Mouse (Mus musculus) hindbrain, embryonic 12.5 days (tissue): ENCODE results near the gene Lmntd1. TPM values are rescaled to one million over a fixed set of nuclear protein-coding genes. Genes with fewer than 3 reads are reported as not detected.

ENCODE experiments used
- ATAC-seq: fragments of 200-750 bp; cut with Nextera tagmentation; 2 replicates; pipeline ENCODE4 v1.8.0; 2017; ENCODE audit warnings: moderate TSS enrichment; ENCODE audit not compliant: low FRiP score
- H3K27ac ChIP-seq: fragments of 300-500 bp; sonication (generic); 2 replicates; pipeline ENCODE4 v1.5.1; 2016; ENCODE audit warnings: mild to moderate bottlenecking
- H3K27me3 ChIP-seq: fragments of 300-500 bp; sonication (generic); 2 replicates; pipeline ENCODE4 v1.6.1; 2016; ENCODE audit warnings: mild to moderate bottlenecking
- H3K36me3 ChIP-seq: fragments of 300-500 bp; sonication (generic); 2 replicates; pipeline ENCODE4 v1.6.1; 2016; ENCODE audit warnings: mild to moderate bottlenecking
- H3K4me1 ChIP-seq: fragments of 300-500 bp; sonication (generic); 2 replicates; pipeline ENCODE4 v1.6.1; 2016
- H3K4me2 ChIP-seq: fragments of 300-500 bp; sonication (generic); replicated peaks from 2 replicates; pipeline ENCODE4 v1.6.1; 2016; ENCODE audit warnings: mild to moderate bottlenecking
- H3K4me3 ChIP-seq: fragments of 300-500 bp; sonication (generic); 2 replicates; pipeline ENCODE4 v1.5.1; 2016; ENCODE audit warnings: mild to moderate bottlenecking
- H3K9ac ChIP-seq: fragments of 300-500 bp; sonication (generic); 2 replicates; pipeline ENCODE4 v1.6.1; 2016; ENCODE audit warnings: mild to moderate bottlenecking, moderate library complexity
- H3K9me3 ChIP-seq: fragments of 300-500 bp; sonication (generic); replicated peaks from 2 replicates; pipeline ENCODE4 v1.6.1; 2016; ENCODE audit warnings: mild to moderate bottlenecking
- WGBS: fragments of 180-500 bp; shearing (Covaris S2); methylation state at CpG from one replicate; pipeline ENCODE4 v1.1.7; 2016; 5-methylcytosine and 5-hydroxymethylcytosine counted together
- polyA plus RNA-seq: library from polyadenylated mRNA; unstranded; fragments of >200 nt; fragmentation: Nextera tagmentation; extraction: Ambion mirVana; gene quantifications from 2 replicates; pipeline ENCODE4 v1.2.1, GENCODE M21; 2016

Lmntd1 gene
- polyA plus RNA-seq, 1 experiment from 2014 or later = 0.58 TPM

DNA sequence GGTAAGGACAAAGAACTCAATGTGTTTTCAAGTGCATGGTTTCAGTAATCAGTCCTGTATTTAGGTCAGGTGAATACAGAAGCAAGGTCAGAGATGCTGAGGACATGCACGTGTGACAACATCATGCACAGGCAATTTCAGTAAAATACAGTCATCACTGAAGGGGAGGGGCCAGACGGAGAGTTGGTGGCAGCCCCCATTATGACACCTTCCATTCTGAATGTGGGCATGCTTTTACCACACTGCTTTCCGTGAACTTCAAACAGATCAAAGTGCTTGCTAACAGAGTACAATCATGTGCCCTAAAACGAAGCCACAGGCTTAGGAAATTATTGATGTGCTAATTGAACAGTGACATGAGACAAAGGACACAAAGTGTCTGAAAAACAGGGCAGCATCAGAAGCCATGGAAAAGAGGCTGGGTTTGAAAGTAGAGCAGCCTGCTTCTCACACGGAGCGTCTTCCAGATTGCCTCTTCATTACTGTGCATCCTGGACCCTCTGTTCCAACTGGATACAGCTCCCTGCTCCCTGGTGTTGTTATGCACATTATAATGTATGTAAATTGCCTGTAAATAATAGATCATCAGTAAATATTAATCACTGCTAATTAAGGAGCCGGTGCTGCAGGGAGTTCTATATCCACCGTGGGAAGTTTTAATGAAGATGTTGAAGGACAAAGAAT is 144.7 kb downstream of the Lmntd1 start:
- no peaks in the 10 kb centered on the region for H3K9me3 ChIP-seq
- H3K27me3 ChIP-seq = no peaks in the 10 kb centered on the region
- no peaks in the 10 kb centered on the region for H3K36me3 ChIP-seq
- H3K4me1 ChIP-seq = peaks cover 10% of the 10 kb centered on the region; the same call in 1 of the 2 replicates
- H3K27ac ChIP-seq = no peak overlapping the region
- 67% methylated on average over 8 of the region's 8 CpGs for WGBS
- no peak overlapping the region for H3K4me3 ChIP-seq
- no peak overlapping the region for H3K9ac ChIP-seq
- H3K4me2 ChIP-seq = no peak overlapping the region
- ATAC-seq = no peak

DNA sequence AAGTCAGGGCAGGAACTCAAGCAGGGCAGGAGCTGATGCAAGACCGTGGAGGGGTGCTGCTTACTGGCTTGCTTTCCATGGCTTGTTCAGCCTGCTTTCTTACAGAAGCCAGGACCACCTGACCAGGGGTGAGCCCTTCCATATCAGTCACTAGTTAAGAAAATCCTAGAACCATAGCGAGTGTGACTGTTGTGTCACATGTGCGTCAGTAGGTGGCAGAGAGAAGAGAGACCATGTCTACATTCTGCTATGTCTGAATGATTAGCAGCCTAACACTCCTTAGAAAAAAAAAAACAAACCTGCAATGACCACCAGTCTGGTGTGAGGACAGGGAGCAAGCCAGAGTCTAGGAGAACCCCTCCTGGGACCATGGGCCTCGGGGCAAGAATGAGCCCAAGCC is 150.1 kb downstream of the Lmntd1 start:
- WGBS = 88% methylated on average over 4 of the region's 4 CpGs
- no peaks in the 10 kb centered on the region for H3K9me3 ChIP-seq
- H3K27me3 ChIP-seq = no peaks in the 10 kb centered on the region
- no peak overlapping the region for H3K4me3 ChIP-seq
- no peak overlapping the region for H3K27ac ChIP-seq
- H3K4me1 ChIP-seq = no peaks in the 10 kb centered on the region
- ATAC-seq = no peak
- no peak overlapping the region for H3K4me2 ChIP-seq
- H3K36me3 ChIP-seq = no peaks in the 10 kb centered on the region
- no peak overlapping the region for H3K9ac ChIP-seq

DNA sequence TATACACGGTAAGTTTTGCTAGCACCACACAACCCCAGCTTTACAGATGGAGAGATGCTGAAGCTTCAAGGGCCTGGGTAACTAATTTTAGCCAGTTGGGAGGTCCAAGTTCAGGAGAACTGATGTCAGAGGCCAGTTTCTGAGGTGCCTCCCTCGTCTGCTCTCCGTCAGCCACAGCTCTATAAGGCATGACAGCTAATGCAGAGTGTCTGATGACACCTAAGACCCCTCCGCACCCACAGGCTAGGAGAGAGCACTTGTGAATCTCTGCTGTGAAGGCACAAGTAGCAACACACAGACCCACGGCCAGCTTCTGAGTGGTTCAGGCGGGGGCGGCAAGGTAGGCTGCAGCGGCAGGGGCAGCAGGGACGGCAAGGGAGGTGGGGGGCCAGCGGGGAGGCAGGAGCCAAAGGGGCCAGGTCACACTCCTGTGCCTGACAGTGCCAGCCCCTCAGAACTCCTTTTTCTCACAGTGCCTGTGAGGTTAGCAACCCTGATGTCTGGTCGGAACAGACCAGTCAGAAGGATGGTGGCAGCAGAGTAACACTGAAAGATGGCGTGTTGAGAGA is 151.4 kb downstream of the Lmntd1 start:
- Histone ChIP-seq H3K27ac (no peak overlapping the region), H3K9me3 (no peaks in the 10 kb centered on the region), H3K9ac (no peak overlapping the region), H3K4me1 (no peaks in the 10 kb centered on the region), H3K4me3 (no peak overlapping the region), H3K36me3 (no peaks in the 10 kb centered on the region), H3K4me2 (no peak overlapping the region), H3K27me3 (no peaks in the 10 kb centered on the region)
- ATAC-seq = no peak
- 82% methylated on average over 12 of the region's 12 CpGs for WGBS

DNA sequence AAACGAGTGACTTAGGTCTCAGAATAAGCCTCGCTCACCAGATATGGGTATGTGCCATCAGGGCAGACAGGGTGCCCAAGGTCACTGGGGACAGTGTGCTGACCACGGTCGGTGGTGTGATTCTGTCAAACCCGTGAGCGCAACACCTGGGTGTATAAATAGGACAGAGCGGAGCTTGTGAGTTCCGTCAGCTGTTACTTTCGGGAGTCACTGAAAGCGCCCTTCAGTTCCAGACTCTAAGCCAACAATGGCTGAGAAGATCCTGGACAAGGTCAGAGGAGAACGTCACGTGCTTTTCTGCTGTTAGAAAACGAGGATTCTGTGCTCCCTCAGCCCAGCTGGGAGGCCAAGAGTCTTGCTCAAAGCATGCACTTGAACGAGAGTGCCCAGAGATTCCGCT is 157.1 kb downstream of the Lmntd1 start:
- no peak overlapping the region for H3K27ac ChIP-seq
- H3K4me3 ChIP-seq = no peak overlapping the region
- H3K4me1 ChIP-seq = no peaks in the 10 kb centered on the region
- no peaks in the 10 kb centered on the region for H3K27me3 ChIP-seq
- H3K4me2 ChIP-seq = no peak overlapping the region
- ATAC-seq = no peak
- no peak overlapping the region for H3K9ac ChIP-seq
- no peaks in the 10 kb centered on the region for H3K36me3 ChIP-seq
- no peaks in the 10 kb centered on the region for H3K9me3 ChIP-seq
- 87% methylated on average over 15 of the region's 15 CpGs for WGBS

DNA sequence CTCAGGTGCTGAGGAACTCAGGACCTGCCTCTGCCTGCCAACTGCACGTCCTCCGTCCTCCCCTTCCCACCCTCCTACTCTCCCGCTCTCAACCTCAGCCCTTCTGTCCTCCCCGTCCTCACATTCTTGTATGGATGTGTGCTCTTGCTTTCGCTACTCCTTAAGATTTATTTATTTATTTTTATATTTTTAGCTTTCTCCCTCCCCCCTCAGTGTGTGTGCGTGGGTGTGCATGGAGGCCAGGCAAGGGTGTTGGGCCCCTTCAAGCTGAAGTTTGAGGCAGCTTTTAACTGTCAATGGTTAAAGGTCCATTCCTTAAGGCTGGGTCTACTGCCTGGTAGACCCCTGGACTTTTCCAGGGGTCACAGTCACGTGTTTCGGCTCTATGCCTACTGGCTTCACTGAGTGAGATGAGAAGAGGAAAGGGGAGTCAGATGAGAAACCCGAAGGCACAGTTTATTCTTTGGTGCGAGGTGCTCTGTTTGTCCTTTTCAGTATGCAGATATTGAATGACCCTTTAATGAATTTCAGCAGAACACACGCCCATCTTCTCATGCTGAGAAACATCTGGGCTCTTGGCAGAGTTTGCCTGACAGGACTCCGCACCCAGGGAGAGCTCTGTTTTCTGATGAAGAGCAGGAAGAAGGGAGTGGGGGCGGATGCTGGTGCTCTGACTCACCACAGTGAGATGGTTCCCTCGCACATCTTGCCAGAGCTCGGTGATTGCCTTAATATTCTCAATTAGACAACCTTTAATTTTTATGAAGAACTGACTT is 163.3 kb downstream of the Lmntd1 start:
- H3K4me1 ChIP-seq = no peaks in the 10 kb centered on the region
- H3K9me3 ChIP-seq = no peaks in the 10 kb centered on the region
- no peaks in the 10 kb centered on the region for H3K36me3 ChIP-seq
- H3K9ac ChIP-seq = no peak overlapping the region
- no peak overlapping the region for H3K27ac ChIP-seq
- no peak for ATAC-seq
- H3K4me3 ChIP-seq = no peak overlapping the region
- no peaks in the 10 kb centered on the region; the same call in 1 of the 2 replicates for H3K27me3 ChIP-seq
- H3K4me2 ChIP-seq = no peak overlapping the region
- 75% methylated on average over 15 of the region's 15 CpGs for WGBS

DNA sequence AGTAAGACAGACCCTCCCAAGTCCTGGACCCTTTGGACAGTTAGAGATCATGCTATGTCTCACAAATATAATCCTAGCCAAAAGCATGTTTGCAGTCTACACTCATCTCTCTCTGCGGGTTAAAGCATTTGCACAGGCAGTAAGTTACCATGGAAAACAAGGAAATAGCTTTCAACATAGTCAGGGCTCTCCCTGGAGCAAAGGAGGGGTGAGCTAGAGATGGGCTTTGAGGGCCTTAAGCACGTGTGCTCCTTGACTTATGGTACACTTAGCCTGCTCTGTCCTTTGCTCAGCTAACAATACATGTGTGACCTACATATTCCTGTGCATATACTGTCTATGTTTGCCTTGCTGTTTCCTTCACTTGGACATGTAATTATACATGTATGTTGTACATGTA is 165.8 kb downstream of the Lmntd1 start:
- Histone ChIP-seq H3K4me3 (no peak overlapping the region), H3K36me3 (no peaks in the 10 kb centered on the region), H3K4me1 (no peaks in the 10 kb centered on the region), H3K9ac (no peak overlapping the region), H3K9me3 (no peaks in the 10 kb centered on the region), H3K27ac (no peak overlapping the region), H3K4me2 (no peak overlapping the region), H3K27me3 (no peaks in the 10 kb centered on the region; the same call in 1 of the 2 replicates)
- WGBS = 74% methylated on average over 2 of the region's 2 CpGs
- ATAC-seq = no peak

DNA sequence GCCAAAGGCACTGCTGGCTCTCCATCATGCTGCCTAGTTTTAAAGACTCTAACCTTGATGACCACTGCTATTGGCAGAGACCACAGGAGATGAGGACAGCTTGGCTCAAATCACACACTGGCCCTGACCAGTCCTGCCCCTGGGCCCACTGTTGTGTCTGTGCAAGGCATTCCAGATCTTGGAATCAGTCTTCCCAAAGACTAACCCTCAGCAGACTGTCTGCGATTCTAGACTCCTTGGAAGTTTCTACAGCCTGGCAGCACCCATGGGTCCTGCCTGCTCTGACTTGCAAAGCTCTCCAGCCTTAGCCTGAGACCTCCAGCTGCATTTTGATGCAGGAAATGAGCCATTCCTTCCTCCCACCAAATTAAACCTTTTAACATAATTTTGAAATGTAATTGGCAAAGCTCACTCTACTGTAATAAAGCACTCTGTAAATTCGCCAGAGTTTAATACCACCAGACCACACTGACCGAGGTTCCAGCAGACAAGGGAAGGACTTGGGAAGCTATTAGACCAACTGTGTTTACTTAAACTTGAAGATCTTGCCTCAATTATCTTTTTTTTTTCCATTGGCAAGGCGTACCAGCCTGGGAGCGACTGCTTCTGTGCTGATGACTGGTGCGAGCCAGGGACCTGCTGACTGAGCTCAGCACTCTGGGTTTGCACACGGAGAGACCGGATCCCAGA is 168.2 kb downstream of the Lmntd1 start:
- H3K36me3 ChIP-seq = no peaks in the 10 kb centered on the region
- 85% methylated on average over 8 of the region's 8 CpGs for WGBS
- no peaks in the 10 kb centered on the region; the same call in 1 of the 2 replicates for H3K27me3 ChIP-seq
- H3K4me2 ChIP-seq = no peak overlapping the region
- ATAC-seq = no peak
- no peak overlapping the region for H3K9ac ChIP-seq
- H3K9me3 ChIP-seq = no peaks in the 10 kb centered on the region
- no peak overlapping the region for H3K27ac ChIP-seq
- H3K4me3 ChIP-seq = no peak overlapping the region
- no peaks in the 10 kb centered on the region for H3K4me1 ChIP-seq

DNA sequence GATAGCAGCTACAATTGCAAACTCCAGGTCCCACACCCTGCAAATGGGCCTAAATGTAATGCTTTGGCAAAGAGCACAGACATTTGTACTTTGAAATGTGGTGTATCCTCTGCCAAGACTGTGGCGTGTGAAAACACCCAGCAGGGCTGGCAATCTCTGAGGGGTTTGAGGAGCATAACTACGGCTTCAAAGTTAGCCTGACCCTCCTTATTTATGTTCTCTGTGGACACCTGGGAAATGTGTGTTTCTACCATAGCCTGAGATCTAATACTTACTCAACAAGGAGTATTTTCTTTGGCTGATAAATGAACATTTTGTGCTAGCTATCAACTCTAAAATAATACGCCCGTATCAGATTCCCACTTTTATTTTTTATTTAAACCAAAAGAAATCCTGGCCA is 168.7 kb downstream of the Lmntd1 start:
- no peaks in the 10 kb centered on the region for H3K27me3 ChIP-seq
- ATAC-seq = no peak
- 77% methylated on average over 4 of the region's 4 CpGs for WGBS

DNA sequence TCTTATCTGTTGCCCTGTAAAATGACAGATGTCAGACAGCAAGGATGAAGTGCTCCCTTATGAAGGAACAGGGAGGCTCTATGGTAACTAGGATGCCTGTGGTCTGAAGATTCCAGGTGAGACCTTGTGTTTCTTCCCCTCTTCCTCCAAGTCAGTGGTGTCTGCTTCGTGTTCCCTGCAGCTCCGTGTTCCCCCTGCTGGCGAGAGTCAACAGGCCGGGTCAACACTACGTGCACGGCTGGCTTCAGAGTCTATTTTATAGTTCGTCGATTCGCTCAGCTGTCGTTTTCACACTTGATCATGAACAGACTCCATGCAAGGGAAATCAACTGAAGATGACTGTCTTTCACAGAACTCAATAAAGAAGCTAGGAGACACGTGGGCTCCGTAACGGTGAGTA is 171.3 kb downstream of the Lmntd1 start:
- ATAC-seq = no peak
- Histone ChIP-seq H3K4me1 (no peaks in the 10 kb centered on the region), H3K36me3 (no peaks in the 10 kb centered on the region), H3K27ac (no peak overlapping the region), H3K4me3 (no peak overlapping the region), H3K9me3 (no peaks in the 10 kb centered on the region), H3K27me3 (no peaks in the 10 kb centered on the region), H3K4me2 (no peak overlapping the region), H3K9ac (no peak overlapping the region)
- WGBS = 54% methylated on average over 13 of the region's 13 CpGs

More for the DNA sequence above, 168.7 kb downstream of the Lmntd1 start:
- Histone ChIP-seq H3K4me3 (no peak overlapping the region), H3K4me1 (no peaks in the 10 kb centered on the region), H3K27ac (no peak overlapping the region), H3K36me3 (no peaks in the 10 kb centered on the region), H3K9me3 (no peaks in the 10 kb centered on the region), H3K4me2 (no peak overlapping the region), H3K9ac (no peak overlapping the region)

DNA sequence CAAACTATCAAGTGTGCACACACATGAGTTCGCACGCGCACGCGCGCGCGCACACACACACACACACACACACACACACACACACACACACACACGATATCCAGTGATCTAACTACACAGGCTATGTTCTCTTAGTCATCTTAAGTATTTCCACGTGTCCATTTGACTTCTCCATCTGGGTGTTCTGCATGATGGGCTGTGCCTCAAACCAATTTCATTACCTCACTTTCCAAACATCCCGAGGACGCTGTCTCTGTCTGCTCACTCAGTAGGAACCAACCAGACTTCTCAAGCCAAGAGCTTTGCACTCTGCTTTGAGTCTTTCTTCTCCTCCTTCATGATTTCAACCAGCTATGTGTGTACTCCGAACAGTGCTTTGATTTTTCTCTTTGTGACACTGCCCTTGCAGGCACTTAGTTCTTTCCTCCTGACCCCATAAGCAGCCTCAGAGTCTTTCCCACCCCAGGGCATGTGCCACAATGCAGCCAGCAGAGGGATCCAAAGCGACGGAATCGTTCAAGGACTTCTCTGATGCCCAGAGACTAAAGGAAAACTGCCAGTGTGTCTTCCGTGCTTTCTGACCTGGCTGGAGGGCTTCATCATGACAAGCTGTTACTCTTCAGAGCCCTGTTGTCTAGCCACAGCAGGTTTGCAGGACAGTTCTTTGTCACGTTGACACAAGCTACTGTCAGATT is 172.6 kb downstream of the Lmntd1 start:
- ATAC-seq = no peak
- H3K27me3 ChIP-seq = no peaks in the 10 kb centered on the region
- no peaks in the 10 kb centered on the region for H3K9me3 ChIP-seq
- 67% methylated on average over 18 of the region's 18 CpGs for WGBS
- H3K27ac ChIP-seq = no peak overlapping the region
- no peak overlapping the region for H3K9ac ChIP-seq
- H3K4me1 ChIP-seq = no peaks in the 10 kb centered on the region
- no peak overlapping the region for H3K4me3 ChIP-seq
- no peaks in the 10 kb centered on the region for H3K36me3 ChIP-seq
- H3K4me2 ChIP-seq = no peak overlapping the region

DNA sequence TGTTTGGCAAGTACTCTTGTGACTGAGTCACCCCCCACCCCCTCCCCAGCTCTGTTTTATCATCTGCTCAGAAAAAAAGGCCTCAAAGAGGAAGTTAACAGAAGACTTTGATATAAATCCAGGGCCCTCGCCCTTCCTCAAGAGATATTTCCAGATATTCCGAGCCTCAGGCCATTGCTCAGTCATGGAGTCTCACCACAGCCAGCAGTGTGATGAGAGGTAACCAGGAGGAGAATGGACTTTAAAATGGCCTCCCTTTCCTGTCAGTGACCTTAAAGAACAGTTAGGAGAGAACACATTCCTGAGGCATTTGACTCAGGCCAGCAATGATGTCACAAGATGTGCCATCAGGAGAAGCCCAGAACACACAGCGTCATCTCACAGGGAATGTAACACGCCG is 175.3 kb downstream of the Lmntd1 start:
- no peak for ATAC-seq
- Histone ChIP-seq H3K36me3 (no peaks in the 10 kb centered on the region), H3K9ac (no peak overlapping the region), H3K9me3 (no peaks in the 10 kb centered on the region), H3K4me2 (no peak overlapping the region), H3K4me1 (no peaks in the 10 kb centered on the region), H3K27me3 (no peaks in the 10 kb centered on the region), H3K27ac (no peak overlapping the region), H3K4me3 (no peak overlapping the region)
- 90% methylated on average over 5 of the region's 5 CpGs for WGBS

DNA sequence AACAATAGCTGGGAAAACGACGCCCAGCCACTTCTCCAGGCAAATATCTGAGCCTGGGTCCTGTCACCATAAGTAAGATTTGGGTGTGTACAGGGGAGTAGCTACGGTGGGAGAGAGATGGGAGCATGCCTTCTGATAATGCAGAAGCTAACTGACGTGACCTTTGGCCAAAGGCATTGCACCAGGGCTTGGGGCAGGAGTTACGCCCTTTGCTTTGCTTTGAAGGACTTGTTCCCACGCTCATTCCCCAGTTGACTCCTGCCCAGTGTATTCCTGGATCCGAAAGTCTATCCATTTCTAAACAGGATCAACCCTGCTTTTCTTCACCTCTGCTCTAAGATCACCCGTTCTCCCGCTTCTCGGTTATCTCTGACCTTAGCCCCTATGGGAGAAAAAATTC is 178.4 kb downstream of the Lmntd1 start:
- no peak for ATAC-seq
- H3K9ac ChIP-seq = no peak overlapping the region
- H3K4me2 ChIP-seq = no peak overlapping the region
- no peaks in the 10 kb centered on the region for H3K27me3 ChIP-seq
- WGBS = 82% methylated on average over 10 of the region's 10 CpGs
- H3K9me3 ChIP-seq = no peaks in the 10 kb centered on the region
- H3K4me3 ChIP-seq = no peak overlapping the region
- H3K4me1 ChIP-seq = peaks cover 9% of the 10 kb centered on the region
- H3K36me3 ChIP-seq = no peaks in the 10 kb centered on the region
- H3K27ac ChIP-seq = no peak overlapping the region
